Mouse (Mus musculus) cerebellum, postnatal 14 days (tissue): ENCODE measurements around the gene Srxn1.

Source experiments
- DNase-seq, 2 experiments: peaks; one replicate each; pipeline ENCODE4 v3.0.0; 2021; ENCODE audit warnings: mixed read lengths in 2 of 2

Gene Srxn1

DNA sequence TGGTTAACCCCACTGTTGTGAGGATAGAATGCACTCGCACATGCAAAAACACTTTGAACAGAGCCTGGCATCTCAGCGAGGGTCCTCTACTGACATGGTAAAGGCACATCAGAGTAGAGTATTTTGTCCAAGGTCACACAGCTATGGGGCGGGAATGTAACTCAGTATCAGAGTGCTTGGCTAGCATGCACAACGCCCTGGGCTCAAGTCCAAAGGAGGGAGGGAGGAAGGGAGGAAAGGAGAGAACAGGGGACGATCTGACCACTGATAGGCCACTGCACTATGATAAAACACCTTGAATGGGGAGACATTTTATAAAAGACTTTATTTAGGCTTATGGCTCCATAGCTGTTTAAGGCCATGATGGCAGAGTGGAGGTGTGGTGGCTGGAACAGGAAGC is 15.7 kb upstream of the Srxn1 start:
- DNase-seq: peak; percentile 54 to 63

DNA sequence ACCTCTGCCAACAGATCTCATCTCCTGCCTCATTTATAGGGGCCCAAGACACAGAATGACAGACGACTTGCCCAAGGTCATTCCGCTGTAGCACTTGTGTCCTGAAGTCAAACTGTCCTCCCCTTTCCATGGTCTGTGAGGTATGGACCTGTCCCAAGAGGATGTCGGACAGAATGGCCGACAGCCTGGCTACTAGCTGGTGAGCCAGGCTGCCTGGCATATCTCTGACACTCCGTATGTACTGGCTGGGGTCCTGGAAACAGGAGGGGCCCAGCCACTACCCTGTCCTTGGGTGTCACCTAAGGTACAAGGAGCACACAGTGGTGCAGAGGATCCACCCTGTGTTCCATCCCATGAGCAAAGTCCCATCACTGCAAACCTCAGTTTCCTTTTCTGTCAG is 14.8 kb upstream of the Srxn1 start:
- DNase-seq: peak; percentile 33 to 55

DNA sequence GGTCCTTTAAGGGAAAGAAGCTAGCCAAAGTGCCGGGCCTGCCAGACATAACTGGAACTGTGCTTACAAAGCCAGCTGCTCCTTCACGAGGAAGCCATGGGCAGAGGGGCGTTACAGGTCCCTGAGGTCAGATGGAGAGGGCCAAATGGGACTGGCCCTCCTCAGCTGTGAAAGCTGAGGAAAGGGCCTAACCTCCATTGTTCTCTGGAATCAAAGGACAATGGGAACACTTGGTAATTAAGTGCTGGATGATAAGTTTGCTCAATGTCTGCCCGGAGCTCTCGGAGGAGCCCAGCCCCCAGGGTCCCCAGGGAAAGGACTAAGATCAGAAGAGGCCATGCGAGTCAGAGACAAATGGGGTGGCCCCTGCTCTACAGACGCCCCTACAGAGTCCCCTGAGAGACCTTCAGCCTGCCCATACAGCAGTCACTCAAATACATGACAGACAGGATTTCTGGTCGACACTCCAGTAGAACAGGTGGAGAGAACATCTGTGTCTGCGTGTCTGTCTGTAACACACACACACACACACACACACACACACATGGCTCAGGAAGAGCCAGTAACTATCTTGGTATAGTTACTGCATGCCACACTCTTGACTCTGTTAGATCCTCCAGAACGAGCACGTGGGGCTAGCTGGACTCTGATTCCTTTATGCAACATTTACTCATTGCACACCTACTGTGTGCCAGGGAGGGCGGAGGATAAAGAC is 13.8 kb upstream of the Srxn1 start:
- DNase-seq: no peak

- peak in 1 of 2 experiments; percentile 26 for DNase-seq
Measured at GRCm38 (mm10) chr2:152092927-152093326, 12.4 kb upstream of the Srxn1 start.

DNA sequence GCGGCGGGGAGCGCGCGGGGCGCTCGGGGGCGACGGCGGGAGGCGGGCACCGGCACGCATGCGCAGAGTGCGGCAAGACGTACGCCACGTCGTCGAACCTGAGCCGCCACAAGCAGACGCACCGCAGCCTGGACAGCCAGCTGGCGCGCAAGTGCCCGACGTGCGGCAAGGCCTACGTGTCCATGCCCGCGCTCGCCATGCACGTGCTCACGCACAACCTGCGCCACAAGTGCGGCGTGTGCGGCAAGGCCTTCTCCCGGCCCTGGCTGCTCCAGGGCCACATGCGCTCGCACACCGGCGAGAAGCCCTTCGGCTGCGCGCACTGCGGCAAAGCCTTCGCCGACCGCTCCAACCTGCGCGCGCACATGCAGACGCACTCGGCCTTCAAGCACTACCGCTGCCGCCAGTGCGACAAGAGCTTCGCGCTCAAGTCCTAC is 11.9 kb upstream of the Srxn1 start:
- peak; percentile 55 to 69 for DNase-seq

DNA sequence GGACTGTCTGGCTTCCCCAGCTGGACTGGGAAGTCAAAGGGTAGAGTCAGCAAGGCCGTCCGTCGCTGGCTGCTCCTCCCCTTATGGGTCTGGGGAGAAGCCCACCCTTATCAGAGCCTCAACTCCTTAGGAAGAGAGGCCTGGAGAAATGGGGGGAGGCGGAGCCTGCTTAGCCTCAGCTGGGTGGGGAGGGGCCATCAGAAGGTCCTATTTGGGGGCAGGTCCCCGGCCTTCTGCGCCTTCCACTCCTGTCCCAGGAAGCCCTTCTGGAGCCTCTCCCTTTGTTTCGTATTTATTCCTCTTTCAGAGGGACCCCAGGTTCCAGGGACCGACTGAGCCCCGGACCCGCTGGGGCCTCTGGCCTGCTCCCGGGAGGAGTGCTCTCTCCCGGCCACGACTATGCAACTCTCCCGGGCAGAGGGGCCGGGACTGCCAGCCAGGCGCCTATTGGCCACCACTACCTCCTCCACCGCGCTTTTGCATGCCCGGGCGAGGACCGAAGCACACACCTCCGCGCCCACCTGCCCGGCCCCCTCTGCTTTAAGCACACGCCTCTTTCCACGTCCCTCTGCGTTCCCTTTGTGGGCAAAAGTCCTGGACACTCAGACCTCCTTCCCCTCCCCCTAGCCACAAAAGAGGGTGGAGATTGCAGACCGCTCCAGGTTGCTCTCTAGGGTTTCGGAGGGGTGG is 10.3 kb upstream of the Srxn1 start:
- peak in 1 of 2 experiments; percentile 34 for DNase-seq

- DNase-seq: peak in 1 of 2 experiments; percentile 55
Measured at GRCm38 (mm10) chr2:152096922-152097321, 8.4 kb upstream of the Srxn1 start.

- DNase-seq: peak; percentile 53
Measured at GRCm38 (mm10) chr2:152097916-152098315, 7.4 kb upstream of the Srxn1 start.

GRCm38 (mm10) chr2:152099538-152099937 is 5.8 kb upstream of the Srxn1 start:
- DNase-seq: peak in 1 of 2 experiments; percentile 32

DNA sequence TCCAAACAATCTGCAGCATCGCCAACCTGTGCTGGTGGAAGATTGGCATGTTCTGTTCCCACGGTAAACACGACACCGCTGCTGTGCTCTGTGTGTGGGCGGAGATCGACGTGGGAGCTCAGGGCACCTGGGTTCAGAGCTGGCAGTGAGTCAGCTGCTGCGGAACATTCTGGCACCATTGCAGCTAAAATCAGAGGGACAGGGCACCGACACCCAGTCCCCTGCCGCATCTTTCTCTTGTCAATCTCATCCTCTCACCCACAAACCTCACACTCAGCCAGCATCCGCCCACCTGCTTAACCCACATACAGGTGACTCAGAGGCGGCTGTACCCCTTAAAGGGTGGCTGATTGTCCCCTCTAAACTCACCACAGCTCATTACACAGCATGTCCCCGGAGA is 3.6 kb upstream of the Srxn1 start:
- peak in 1 of 2 experiments; percentile 56 for DNase-seq

DNA sequence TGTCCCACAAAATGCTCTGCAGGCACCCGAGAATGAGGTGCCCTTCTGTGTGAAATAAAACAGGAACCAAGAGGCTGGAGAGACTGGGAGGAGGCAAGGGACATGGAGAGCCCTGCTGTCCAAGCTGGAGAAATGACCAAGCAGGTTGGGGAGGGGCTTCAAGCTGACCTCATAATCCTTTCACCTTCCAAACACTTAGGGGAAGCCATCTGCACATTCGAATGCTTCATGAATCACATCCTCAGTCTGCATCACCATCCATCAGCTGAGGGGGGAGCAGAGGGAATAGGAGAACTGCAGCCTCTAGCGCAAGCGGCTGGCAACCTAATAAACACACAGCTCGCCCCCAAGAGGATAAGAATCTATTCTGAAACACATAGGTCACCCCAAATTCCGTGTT is 2.9 kb upstream of the Srxn1 start:
- peak; percentile 51 to 63 for DNase-seq

GRCm38 (mm10) chr2:152104711-152105317 is 502 bp upstream of the Srxn1 start:
- peak in 1 of 2 experiments; percentile 20 for DNase-seq

DNA sequence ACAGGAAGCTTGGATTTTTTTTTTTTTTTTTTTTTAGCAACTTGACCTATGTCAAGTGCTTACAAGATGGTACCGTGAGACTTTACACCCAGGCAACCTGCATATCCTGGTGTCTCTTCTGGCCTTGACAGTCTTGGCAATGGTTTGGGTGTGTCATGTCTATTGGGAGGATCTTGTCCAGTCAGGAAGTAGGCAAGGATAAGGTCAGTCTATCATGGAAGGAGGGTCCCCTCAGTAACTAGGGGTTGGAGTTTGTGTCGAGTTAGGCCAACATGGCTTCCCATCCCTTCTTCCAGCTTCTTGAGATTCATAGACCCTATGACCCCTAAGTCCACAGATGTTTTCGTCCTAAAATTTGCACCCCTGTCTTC is 894 bp downstream of the Srxn1 start:
- DNase-seq: peak in 1 of 2 experiments; percentile 11

DNA sequence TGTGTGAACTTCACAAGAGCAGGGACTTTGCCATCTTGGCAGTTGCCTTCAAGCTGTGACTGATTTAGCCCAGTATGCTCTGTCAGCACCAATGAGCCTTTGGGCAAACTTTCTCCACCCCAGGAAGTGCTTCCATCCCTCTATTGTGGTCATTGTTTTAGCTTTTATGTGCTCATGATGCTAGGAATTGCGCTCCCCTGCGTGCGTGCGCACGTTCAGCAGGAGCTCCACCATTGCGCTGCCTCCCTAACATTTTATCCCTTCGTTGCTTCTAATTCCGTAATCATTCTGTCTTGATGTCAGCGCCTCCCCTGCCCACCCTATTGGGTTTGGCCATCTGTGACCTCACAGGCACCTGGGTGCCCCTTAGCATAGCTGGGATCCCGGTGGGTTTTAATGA is 1.3 kb downstream of the Srxn1 start:
- DNase-seq: no peak

DNA sequence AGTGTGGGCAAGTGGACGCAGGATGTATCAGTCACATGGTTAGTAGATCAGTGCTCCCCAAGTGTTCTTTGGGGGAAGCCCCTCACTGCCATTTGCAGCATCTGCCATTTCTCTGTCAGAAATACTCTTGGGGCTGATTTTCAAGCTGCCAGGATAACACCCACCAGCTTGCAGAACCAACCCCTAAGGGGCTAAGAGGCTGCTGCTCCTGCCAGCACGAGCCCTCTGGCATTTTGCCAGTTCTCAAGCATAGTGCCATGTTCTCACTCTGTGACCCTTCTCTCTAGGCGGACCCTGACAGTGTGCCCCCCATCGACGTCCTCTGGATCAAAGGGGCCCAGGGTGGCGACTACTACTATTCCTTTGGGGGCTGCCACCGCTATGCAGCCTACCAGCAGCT is 3.4 kb downstream of the Srxn1 start:
- DNase-seq: peak in 1 of 2 experiments; percentile 35

DNA sequence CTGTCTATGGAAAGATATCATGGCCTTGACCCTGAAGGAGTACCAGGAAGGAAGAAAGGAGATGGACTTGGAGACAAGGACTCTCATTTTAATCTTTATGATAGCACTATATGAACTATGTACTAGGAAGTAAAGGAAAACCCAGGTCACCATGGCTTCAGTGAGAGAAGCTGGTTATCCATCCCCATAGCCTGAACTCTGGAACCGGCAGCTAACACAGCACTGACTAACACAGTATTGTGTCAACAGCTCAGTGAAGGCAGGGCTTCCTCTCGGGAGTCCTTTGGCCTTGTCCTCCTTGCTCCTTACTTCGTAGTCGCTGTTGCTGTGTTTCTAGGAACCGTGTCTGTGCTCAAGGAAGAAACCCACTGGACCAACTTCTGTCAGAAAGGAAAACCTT is 4.1 kb downstream of the Srxn1 start:
- DNase-seq: no peak

DNA sequence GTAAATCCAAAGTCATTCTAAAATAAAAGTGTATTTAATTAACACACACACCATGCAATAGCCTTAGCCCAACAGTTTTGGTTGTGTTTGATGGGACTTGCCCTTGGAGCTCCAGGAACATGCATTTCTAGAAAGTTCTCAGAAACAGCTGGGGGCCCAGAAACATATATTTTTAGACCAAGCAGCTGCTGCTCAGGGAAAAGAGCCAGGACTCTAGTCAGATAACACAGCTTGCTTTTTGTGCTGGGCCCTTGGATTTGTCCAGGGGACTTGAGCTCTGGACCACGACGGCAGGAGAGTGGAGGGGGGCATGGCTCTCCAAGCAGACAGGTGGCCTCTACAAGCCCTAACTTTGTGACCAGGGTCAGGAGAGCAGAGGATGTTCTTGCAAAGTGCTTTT is 6.0 kb downstream of the Srxn1 start:
- DNase-seq: peak in 1 of 2 experiments; percentile 9

DNA sequence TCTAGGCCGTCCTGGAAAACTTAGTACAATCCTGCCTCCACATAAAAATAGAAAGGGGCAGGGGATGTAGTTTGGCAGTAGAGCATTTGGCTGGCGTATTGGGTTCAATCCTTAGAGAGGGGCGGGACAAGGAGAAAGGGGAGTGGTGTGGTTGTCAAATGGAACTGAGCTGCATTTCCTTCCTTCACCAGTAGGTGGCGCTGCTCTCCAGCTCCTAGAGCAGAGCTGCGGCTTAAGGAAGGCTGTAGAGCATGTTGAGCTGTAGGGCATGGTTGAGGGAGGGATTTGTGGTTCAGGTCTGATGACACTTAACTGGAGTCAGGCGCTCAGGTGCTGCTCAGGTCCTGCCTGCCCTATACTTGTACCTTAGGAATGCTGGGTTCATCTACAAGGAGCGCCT is 6.6 kb downstream of the Srxn1 start:
- DNase-seq: peak; percentile 96 to 98

DNA sequence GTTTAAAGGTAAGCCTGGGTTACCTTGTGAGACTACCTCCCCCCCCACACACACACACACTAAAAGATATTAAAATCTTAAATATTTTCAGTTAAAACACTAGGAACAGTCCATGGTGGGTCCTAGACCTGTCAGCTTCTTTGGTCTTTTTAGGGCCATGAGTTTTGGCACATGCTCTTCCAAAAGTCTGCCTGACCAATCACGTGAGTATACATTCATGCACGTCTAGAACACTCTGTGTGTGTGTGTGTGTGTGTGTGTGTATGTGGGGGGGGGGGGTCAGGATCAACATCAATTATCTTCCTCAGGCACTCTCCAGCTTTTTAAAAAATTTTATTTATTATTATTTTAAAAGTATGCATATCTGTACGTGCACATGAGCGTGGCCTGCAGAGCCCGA is 7.2 kb downstream of the Srxn1 start:
- no peak for DNase-seq

DNA sequence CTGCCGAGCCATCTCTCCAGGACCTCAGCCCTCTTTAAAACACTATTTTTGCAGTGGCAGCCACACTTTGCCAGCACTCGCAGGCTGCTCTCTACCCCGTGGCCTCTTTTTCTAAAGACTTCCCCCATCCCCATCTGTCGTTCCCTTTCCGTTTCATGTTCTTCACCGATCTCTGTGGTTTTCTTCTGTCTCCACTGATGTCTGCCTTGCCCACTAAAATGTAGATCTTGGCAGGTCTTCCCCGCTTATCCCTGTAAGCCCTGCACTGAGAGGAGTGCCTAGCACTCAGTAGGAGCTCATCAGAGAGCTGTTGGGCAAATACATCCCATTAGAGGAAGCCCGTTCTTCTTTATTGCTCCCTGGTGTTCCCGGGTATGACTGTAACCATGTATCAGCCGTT is 7.7 kb downstream of the Srxn1 start:
- DNase-seq: no peak

DNA sequence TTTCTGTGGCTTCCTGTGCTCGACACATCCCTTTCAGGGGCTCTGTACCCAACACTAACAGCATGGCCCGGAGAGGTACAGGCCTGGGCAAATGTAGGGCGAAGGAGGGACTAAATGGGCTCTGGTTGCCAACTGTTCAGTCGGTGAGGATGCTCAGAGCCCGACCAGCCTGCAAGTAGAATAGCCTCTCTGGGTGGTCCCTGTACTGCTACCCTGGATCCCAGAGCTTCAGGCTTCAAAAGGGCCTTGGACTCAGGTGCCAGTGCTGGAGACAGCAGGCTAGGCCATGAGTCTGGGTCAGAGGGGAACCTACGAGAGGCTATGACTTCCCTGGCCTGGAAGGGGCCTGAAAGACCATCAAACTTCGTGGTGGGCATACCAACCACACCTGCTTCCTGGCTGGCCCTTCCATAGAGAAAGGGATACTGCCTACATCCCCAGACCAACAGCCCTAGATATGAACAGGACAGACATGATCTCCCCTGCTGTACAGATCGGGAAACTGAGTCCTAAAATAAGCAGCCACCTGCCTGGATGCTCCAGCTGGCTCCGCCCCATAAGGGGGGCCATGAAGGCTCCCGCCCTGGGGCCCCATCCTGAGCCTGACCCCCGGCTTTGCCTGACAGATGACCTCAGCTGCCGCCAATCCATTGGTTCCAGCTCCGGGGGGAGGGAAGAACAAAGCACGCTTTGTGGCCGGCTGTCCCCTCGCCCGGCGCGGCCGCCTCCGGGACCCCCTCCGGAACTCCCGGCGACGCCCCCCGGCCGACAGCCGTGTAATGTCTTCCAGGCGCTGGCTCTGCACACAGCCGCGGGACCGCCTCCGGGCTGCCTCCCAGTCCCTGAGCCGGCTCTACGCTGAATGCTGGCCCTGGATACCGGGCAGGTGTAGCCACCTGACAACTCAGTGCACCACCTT is 9.0 kb downstream of the Srxn1 start:
- DNase-seq: peak; percentile 47 to 50

DNA sequence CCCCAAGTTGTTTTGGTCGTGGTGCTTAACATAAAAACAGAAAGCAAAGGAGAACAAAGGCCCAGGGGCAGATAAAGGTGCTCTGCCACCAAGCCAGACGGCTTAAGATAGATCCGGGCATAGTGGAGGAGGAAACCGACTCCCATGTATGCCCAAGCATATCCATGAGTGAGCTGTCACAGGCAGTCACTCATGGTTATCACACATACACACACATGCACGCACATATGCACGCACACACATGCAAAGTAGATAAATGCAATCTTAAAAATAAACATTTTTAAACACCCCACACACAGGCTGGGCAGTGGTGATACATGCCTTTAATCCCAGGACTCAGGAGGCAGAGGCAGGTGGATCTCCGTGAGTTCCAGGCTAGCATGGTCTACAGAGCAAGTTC is 12.4 kb downstream of the Srxn1 start:
- DNase-seq: no peak
